Mouse (Mus musculus) testis, adult 2 months (tissue): ENCODE results near the gene Tnpo3.
A peak's percentile ranks its signal among the peaks of the same experiment; 100 is the strongest.

Experiments used
- CTCF ChIP-seq: fragments of 200-500 bp; IDR thresholded peaks from 2 replicates; pipeline ENCODE4 v1.5.1; 2012; ENCODE audit warnings: low read depth, mild to moderate bottlenecking, inconsistent platforms, low read length, moderate library complexity; ENCODE audit not compliant: control insufficient read depth, insufficient read depth, insufficient replicate concordance
- POLR2A ChIP-seq: fragments of 200-500 bp; IDR thresholded peaks from 2 replicates; pipeline ENCODE4 v1.6.1; 2012; ENCODE audit warnings: low read depth, mild to moderate bottlenecking, inconsistent platforms, low read length, moderate library complexity; ENCODE audit not compliant: control insufficient read depth

DNA sequence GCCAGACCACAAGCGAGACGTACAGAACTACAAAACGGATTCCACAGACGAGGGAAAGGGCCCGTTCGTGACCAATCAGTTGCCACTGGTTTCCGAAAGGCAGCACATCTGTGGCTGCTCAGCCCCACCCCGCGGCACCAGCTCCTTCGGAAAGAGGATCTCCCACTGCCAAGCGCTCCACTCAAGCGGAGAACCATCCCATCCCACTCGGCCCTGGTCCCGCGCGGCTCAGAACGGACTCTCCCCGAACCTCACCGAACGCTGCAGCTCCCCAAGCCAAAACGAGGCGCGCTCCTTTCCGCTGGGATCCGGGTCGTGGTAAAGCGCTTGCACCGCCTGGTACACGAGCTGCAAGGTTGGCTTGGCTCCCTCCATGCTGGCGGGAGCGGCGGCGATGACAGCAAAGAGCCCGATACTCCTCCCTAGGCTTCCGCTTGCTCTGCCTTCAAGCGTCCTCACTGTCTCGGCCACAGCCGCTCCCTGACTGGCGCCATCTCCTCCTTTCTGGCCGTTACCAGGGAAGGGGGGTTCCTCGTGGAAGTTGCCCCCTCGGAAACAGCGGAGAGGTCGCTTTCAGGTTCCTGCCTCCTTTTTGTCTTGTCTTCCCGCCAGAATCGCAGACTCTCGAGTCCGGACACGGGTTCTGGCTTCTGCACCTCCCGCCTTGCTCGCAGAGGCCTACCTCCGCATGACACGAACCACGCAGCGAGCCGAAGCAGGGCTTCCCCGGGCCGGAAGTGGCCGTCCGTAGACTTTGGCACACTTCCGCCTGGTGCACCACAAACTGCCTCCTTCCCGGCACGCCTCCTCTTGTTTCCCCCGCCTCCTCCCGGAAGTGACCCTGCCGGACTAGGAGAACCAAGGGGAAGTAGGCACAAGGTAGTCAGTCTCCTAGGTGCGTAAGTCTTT is at the start of gene Tnpo3:
- TF ChIP-seq POLR2A (peak; percentile 62), CTCF (no peak)
